Mouse (Mus musculus): ENCODE results near the gene Hoxb1. TPM values are rescaled to one million over a fixed set of nuclear protein-coding genes. Genes with fewer than 3 reads are reported as not detected.

Gene Hoxb1
- not detected for total RNA-seq (2021)
- long read RNA-seq, experiment 1, result 0 reads
- long read RNA-seq, experiment 2, result 0 reads

GRCm38 (mm10) chr11:96365441-96366091 is at the start of gene Hoxb1:
Hoxb1 (plus strand) TSS chr11:96365752.
- no peak for DNase-seq
- intact Hi-C loops (cut with DNase I), result no loop called here

GRCm38 (mm10) chr11:96316696-96317607 is 48.6 kb upstream of the Hoxb1 start:
- DNase-seq, result no peak
- intact Hi-C loops (cut with DNase I), result no loop called here

- no peak for DNase-seq
- intact Hi-C loops (cut with DNase I), result no loop called here
Measured at GRCm38 (mm10) chr11:96317608-96318367, 47.8 kb upstream of the Hoxb1 start, which contains the start of gene Hoxb4. Hoxb4 (plus strand) TSS chr11:96318267.

GRCm38 (mm10) chr11:96318368-96319070 is 47.0 kb upstream of the Hoxb1 start:
- intact Hi-C loops (cut with DNase I), result no loop called here
- no peak for DNase-seq

GRCm38 (mm10) chr11:96319071-96319902 is 46.3 kb upstream of the Hoxb1 start:
- intact Hi-C loops (cut with DNase I), result no loop called here
- no peak for DNase-seq

GRCm38 (mm10) chr11:96319910-96320309 is 45.6 kb upstream of the Hoxb1 start:
- no peak for DNase-seq
- intact Hi-C loops (cut with DNase I), result no loop called here

GRCm38 (mm10) chr11:96320688-96321087 is 44.9 kb upstream of the Hoxb1 start:
- intact Hi-C loops (cut with DNase I), result no loop called here
- no peak for DNase-seq

- intact Hi-C loops (cut with DNase I), result no loop called here
- DNase-seq, result no peak
Measured at GRCm38 (mm10) chr11:96321846-96322245, 43.7 kb upstream of the Hoxb1 start.

- intact Hi-C loops (cut with DNase I), result no loop called here
- DNase-seq, result no peak
Measured at GRCm38 (mm10) chr11:96322738-96323137, 42.8 kb upstream of the Hoxb1 start.

GRCm38 (mm10) chr11:96323154-96323553 is 42.4 kb upstream of the Hoxb1 start, which contains the start of gene Hoxb3:
Hoxb3 (plus strand) TSS chr11:96323326.
- intact Hi-C loops (cut with DNase I), result no loop called here
- DNase-seq, result no peak

GRCm38 (mm10) chr11:96324125-96324524 is 41.4 kb upstream of the Hoxb1 start:
- DNase-seq, result no peak
- intact Hi-C loops (cut with DNase I), result no loop called here

GRCm38 (mm10) chr11:96324965-96325364 is 40.6 kb upstream of the Hoxb1 start:
- no peak for DNase-seq
- intact Hi-C loops (cut with DNase I), result no loop called here

- intact Hi-C loops (cut with DNase I), result no loop called here
Measured at GRCm38 (mm10) chr11:96325747-96326212, 39.8 kb upstream of the Hoxb1 start.

GRCm38 (mm10) chr11:96326705-96327104 is 38.8 kb upstream of the Hoxb1 start:
- DNase-seq, result no peak
- intact Hi-C loops (cut with DNase I), result no loop called here

More at GRCm38 (mm10) chr11:96325747-96326212, 39.8 kb upstream of the Hoxb1 start:
- no peak for DNase-seq

- intact Hi-C loops (cut with DNase I), result no loop called here
- no peak for DNase-seq
Measured at GRCm38 (mm10) chr11:96327122-96327521, 38.4 kb upstream of the Hoxb1 start.

GRCm38 (mm10) chr11:96327750-96328149 is 37.8 kb upstream of the Hoxb1 start:
- DNase-seq, result no peak
- intact Hi-C loops (cut with DNase I), result no loop called here

- intact Hi-C loops (cut with DNase I), result no loop called here
- DNase-seq, result no peak
Measured at GRCm38 (mm10) chr11:96328605-96329004, 36.9 kb upstream of the Hoxb1 start.

- intact Hi-C loops (cut with DNase I), result no loop called here
- DNase-seq, result no peak
Measured at GRCm38 (mm10) chr11:96332105-96332504, 33.4 kb upstream of the Hoxb1 start.

GRCm38 (mm10) chr11:96332618-96333032 is 32.9 kb upstream of the Hoxb1 start:
- intact Hi-C loops (cut with DNase I), result no loop called here
- DNase-seq, result no peak

Measured in gastrocnemius, postnatal 36 days (tissue).